18 mouse cellular contexts compared by ENCODE assay signal in genomic region chr9:107315791-107316190, GRCm38 (mm10). TPM values are rescaled to one million over a fixed set of nuclear protein-coding genes. Genes with fewer than 3 reads are reported as not detected.
A peak's percentile ranks its signal among the peaks of the same experiment; 100 is the strongest.
DNase-seq lines count a peak whose midpoint lies in the region; ATAC-seq lines count a peak whose summit lies in the region.
"Had no signal": no experiment of that assay in that cellular context is flagged by ENCODE, and none has a peak within 500 bp of the region (broad histone marks: within the 10 kb centered on the region; RNA-seq: fewer than 3 reads in every experiment).

No protein-coding gene starts in this region.

- no peak overlapping the region for H3K27ac ChIP-seq in kidney, embryonic 14.5 days (ENCODE audit: low read depth, low read length)
- H3K27ac ChIP-seq in midbrain, embryonic 14.5 days (replicated peaks; ENCODE audit: low read depth, low read length) = no peak overlapping the region
- H3K27ac ChIP-seq: embryonic facial prominence, embryonic 10.5 days; heart, embryonic 15.5 days; hindbrain, postnatal 0 days had no signal

- H3K4me2 ChIP-seq in kidney, embryonic 14.5 days (replicated peaks; ENCODE audit: low read depth, low read length) = no peak overlapping the region
- H3K4me2 ChIP-seq in midbrain, embryonic 14.5 days (ENCODE audit: low read length) = no peak overlapping the region
- H3K4me2 ChIP-seq: heart, embryonic 15.5 days had no signal

- H3K9ac ChIP-seq in kidney, embryonic 14.5 days (ENCODE audit: low read depth, low read length) = no peak overlapping the region
- no peak overlapping the region for H3K9ac ChIP-seq in midbrain, embryonic 14.5 days (replicated peaks; ENCODE audit: low read length)
- H3K9ac ChIP-seq: heart, embryonic 15.5 days had no signal

- no peak overlapping the region for H3K4me3 ChIP-seq in kidney, embryonic 14.5 days (ENCODE audit: low read length)
- no peak overlapping the region for H3K4me3 ChIP-seq in midbrain, embryonic 14.5 days (replicated peaks; ENCODE audit: low read depth, low read length)
- H3K4me3 ChIP-seq: embryonic facial prominence, embryonic 10.5 days; erythroblast, embryonic 14.5 days; heart, embryonic 15.5 days had no signal

- no peaks in the 10 kb centered on the region for H3K27me3 ChIP-seq in kidney, embryonic 14.5 days (ENCODE audit: control insufficient read depth, insufficient read depth, low read length)
- no peaks in the 10 kb centered on the region for H3K27me3 ChIP-seq in midbrain, embryonic 14.5 days (ENCODE audit: control insufficient read depth, insufficient read depth, low read length)
- H3K27me3 ChIP-seq: heart, embryonic 15.5 days; megakaryocyte, embryonic 14.5 days had no signal

- WGBS in kidney, embryonic 14.5 days = 86% methylated on average over 2 of the region's 2 CpGs
- WGBS in midbrain, embryonic 14.5 days = 82% methylated on average over 2 of the region's 2 CpGs

- no peaks in the 10 kb centered on the region for H3K9me3 ChIP-seq in kidney, embryonic 14.5 days (ENCODE audit: control insufficient read depth, low read length)
- H3K9me3 ChIP-seq in midbrain, embryonic 14.5 days (ENCODE audit: control insufficient read depth, low read length) = no peaks in the 10 kb centered on the region
- H3K9me3 ChIP-seq: embryonic facial prominence, embryonic 10.5 days; heart, embryonic 15.5 days; megakaryocyte, embryonic 14.5 days had no signal

- ATAC-seq in kidney, embryonic 14.5 days (ENCODE audit: low FRiP score, low TSS enrichment) = no peak
- no peak for ATAC-seq in midbrain, embryonic 14.5 days (ENCODE audit: low FRiP score, low TSS enrichment)
- ATAC-seq: forebrain, embryonic 16.5 days; hindbrain, postnatal 0 days had no signal

- H3K36me3 ChIP-seq in kidney, embryonic 14.5 days (ENCODE audit: control insufficient read depth, insufficient read depth, low read length) = no peaks in the 10 kb centered on the region
- no peaks in the 10 kb centered on the region for H3K36me3 ChIP-seq in midbrain, embryonic 14.5 days (ENCODE audit: control insufficient read depth, insufficient read depth, low read length)
- H3K36me3 ChIP-seq: embryonic facial prominence, embryonic 10.5 days; heart, embryonic 15.5 days had no signal

- peak; percentile 61 to 65 for DNase-seq in cerebellum, postnatal 10 days
- DNase-seq in cerebellum, adult 8-10 months = no peak
- peak; percentile 86 for DNase-seq in kidney, adult 11 months
- peak; percentile 40 for DNase-seq in NIH3T3 (ENCODE audit: low read depth)
- DNase-seq in kidney, adult 9 months = peak; percentile 71
- no peak for DNase-seq in right cerebral cortex, postnatal 25 days
- no peak for DNase-seq in midbrain, embryonic 14.5 days
- DNase-seq: adrenal gland, postnatal 36 days; B cell, adult 2 months; cerebellum, postnatal 25 days; thymus, adult 18-20 months had no signal

- H3K4me1 ChIP-seq in kidney, embryonic 14.5 days (ENCODE audit: control insufficient read depth, insufficient read depth, low read length) = no peaks in the 10 kb centered on the region
- H3K4me1 ChIP-seq in midbrain, embryonic 14.5 days (ENCODE audit: control insufficient read depth, insufficient read depth, low read length) = no peaks in the 10 kb centered on the region
- H3K4me1 ChIP-seq: embryonic facial prominence, embryonic 10.5 days had no signal

RNA-seq across cellular contexts. Expression of gene Cish, which starts 20.0 kb away (rescaled TPM):
- 6.3 and 7.1 TPM in 2 replicates for polyA plus RNA-seq in kidney, embryonic 14.5 days (2014; fragmentation: Nextera tagmentation; extraction: Ambion mirVana)
- 5.0 and 5.5 TPM in 2 replicates for polyA plus RNA-seq in midbrain, embryonic 14.5 days (2014; fragmentation: Nextera tagmentation; extraction: Ambion mirVana)

RNA-seq across cellular contexts. Expression of gene Hemk1, which starts 22.4 kb away (rescaled TPM):
- polyA plus RNA-seq in kidney, embryonic 14.5 days (2014; fragmentation: Nextera tagmentation; extraction: Ambion mirVana) = 9.7 and 11.3 TPM in 2 replicates
- polyA plus RNA-seq in midbrain, embryonic 14.5 days (2014; fragmentation: Nextera tagmentation; extraction: Ambion mirVana) = 20.9 and 21.7 TPM in 2 replicates

RNA-seq across cellular contexts. Expression of gene 6430571L13Rik, which starts 24.6 kb away (rescaled TPM):
- 0.31 and 0.43 TPM in 2 replicates for polyA plus RNA-seq in kidney, embryonic 14.5 days (2014; fragmentation: Nextera tagmentation; extraction: Ambion mirVana)
- 4.1 and 6.3 TPM in 2 replicates for polyA plus RNA-seq in midbrain, embryonic 14.5 days (2014; fragmentation: Nextera tagmentation; extraction: Ambion mirVana)
- polyA plus RNA-seq: erythroblast, embryonic 14.5 days had no signal

RNA-seq across cellular contexts. Expression of gene Mapkapk3, which starts 26.1 kb away (rescaled TPM):
- polyA plus RNA-seq in kidney, embryonic 14.5 days (2014; fragmentation: Nextera tagmentation; extraction: Ambion mirVana) = 3.8 and 6.5 TPM in 2 replicates
- polyA plus RNA-seq in midbrain, embryonic 14.5 days (2014; fragmentation: Nextera tagmentation; extraction: Ambion mirVana) = 1.5 and 1.8 TPM in 2 replicates

Comparison
In these comparisons a context has a peak if more than half of its experiments do, and no peak if none do; other contexts are left out.
1. DNase-seq: peak in cerebellum, postnatal 10 days (2 of 2), kidney, adult 11 months (single experiment), NIH3T3 (single experiment) and kidney, adult 9 months (single experiment); none in cerebellum, adult 8-10 months (single experiment), right cerebral cortex, postnatal 25 days (single experiment) and midbrain, embryonic 14.5 days (single experiment).